Mouse (Mus musculus) forebrain, embryonic 14.5 days (tissue): Measurements from ENCODE around the gene Gm17428. TPM values are rescaled to one million over a fixed set of nuclear protein-coding genes. Genes with fewer than 3 reads are reported as not detected.
A peak's percentile ranks its signal among the peaks of the same experiment; 100 is the strongest.

Source experiments
- ATAC-seq: fragments of 200-750 bp; cut with Nextera tagmentation; 2 replicates; pipeline ENCODE4 v1.8.0; 2017; ENCODE audit warnings: mild to moderate bottlenecking, moderate library complexity
- DNase-seq: peaks from one replicate; pipeline ENCODE4 v3.0.0-alpha.2; 2015; ENCODE audit warnings: low spot score
- H3K27ac ChIP-seq: fragments of 300-500 bp; sonication (generic); 2 replicates; pipeline ENCODE4 v1.5.1; 2014; ENCODE audit warnings: low read depth, mild to moderate bottlenecking, control low read depth, low read length, moderate library complexity
- H3K27me3 ChIP-seq: fragments of 300-500 bp; sonication (generic); replicated peaks from 2 replicates; pipeline ENCODE4 v1.6.1; 2014; ENCODE audit warnings: low read length, control low read depth, mixed read lengths; ENCODE audit not compliant: control insufficient read depth, insufficient read depth
- H3K36me3 ChIP-seq: fragments of 300-500 bp; sonication (generic); 2 replicates; pipeline ENCODE4 v1.6.1; 2014; ENCODE audit warnings: low read length, control low read depth; ENCODE audit not compliant: control insufficient read depth, insufficient read depth
- H3K4me1 ChIP-seq: fragments of 300-500 bp; sonication (generic); 2 replicates; pipeline ENCODE4 v1.6.1; 2014; ENCODE audit warnings: antibody characterized with exemption, low read length, control low read depth; ENCODE audit not compliant: control insufficient read depth, insufficient read depth
- H3K4me2 ChIP-seq: fragments of 300-500 bp; sonication (generic); 2 replicates; pipeline ENCODE4 v1.6.1; 2014; ENCODE audit warnings: mild to moderate bottlenecking, control low read depth, low read length
- H3K4me3 ChIP-seq: fragments of 300-500 bp; sonication (generic); 2 replicates; pipeline ENCODE4 v1.5.1; 2014; ENCODE audit warnings: low read depth, low read length, control low read depth
- H3K9ac ChIP-seq: fragments of 300-500 bp; sonication (generic); 2 replicates; pipeline ENCODE4 v1.6.1; 2014; ENCODE audit warnings: mild to moderate bottlenecking, low read length, control low read depth, moderate library complexity
- H3K9me3 ChIP-seq: fragments of 300-500 bp; sonication (generic); replicated peaks from 2 replicates; pipeline ENCODE4 v1.6.1; 2016; ENCODE audit warnings: low read length, control low read depth, mixed read lengths; ENCODE audit not compliant: control insufficient read depth
- WGBS: fragments of 180-500 bp; shearing (Covaris S2); extraction: QIAGEN DNeasy Blood & Tissue Kit; methylation state at CpG from one replicate; pipeline ENCODE4 v1.1.7; 2014; 5-methylcytosine and 5-hydroxymethylcytosine counted together
- polyA plus RNA-seq: library from polyadenylated mRNA; unstranded; fragments of >200 nt; fragmentation: Nextera tagmentation; extraction: Ambion mirVana; gene quantifications from 2 replicates; pipeline ENCODE4 v1.2.1, GENCODE M21; 2014

Gene Gm17428
- polyA plus RNA-seq, 1 experiment from 2014 or later, result not detected

DNA sequence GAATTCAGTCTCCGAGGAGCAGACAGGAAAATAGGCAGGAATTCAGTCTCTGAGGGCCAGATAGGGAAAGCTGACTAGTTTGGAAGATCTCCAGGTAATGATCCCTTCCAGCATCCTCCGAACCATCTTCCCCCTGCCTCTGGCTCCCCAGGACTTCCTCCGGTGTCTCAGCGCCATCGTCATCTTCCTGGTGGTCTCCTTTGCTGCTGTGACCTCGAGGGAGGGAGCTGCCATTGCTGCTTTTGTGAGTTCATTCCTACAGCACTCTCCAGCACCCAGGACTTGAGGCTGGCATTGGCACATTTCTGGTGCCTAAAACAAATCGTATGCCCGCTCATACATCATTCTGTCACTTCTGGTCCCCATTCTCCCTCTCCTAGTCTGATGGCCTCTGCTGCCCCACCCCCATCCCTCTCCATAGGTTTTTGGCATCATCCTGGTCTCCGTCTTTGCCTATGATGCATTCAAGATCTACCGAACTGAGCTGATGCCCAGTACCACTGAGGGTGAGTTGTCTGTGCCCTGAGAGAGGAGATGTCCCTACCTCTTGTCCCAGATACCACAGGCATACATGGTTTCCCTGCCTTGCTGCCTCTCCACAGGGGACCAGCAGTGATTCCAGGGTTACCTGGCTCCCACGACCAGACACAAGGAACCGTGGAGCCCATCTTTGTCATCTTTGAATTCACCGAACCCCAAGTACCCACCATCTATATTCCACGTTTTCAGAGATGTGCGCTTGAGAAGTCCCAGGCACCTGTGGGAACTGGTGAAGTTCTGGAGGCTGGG is 38.1 kb upstream of the Gm17428 start:
- WGBS, result 83% methylated on average over 15 of the region's 15 CpGs
- Histone ChIP-seq H3K36me3 (no peaks in the 10 kb centered on the region), H3K4me3 (no peak overlapping the region), H3K9ac (no peak overlapping the region), H3K4me1 (no peaks in the 10 kb centered on the region), H3K4me2 (no peak overlapping the region), H3K9me3 (no peaks in the 10 kb centered on the region), H3K27me3 (no peaks in the 10 kb centered on the region), H3K27ac (no peak overlapping the region)
- ATAC-seq (no peak), DNase-seq (no peak)

DNA sequence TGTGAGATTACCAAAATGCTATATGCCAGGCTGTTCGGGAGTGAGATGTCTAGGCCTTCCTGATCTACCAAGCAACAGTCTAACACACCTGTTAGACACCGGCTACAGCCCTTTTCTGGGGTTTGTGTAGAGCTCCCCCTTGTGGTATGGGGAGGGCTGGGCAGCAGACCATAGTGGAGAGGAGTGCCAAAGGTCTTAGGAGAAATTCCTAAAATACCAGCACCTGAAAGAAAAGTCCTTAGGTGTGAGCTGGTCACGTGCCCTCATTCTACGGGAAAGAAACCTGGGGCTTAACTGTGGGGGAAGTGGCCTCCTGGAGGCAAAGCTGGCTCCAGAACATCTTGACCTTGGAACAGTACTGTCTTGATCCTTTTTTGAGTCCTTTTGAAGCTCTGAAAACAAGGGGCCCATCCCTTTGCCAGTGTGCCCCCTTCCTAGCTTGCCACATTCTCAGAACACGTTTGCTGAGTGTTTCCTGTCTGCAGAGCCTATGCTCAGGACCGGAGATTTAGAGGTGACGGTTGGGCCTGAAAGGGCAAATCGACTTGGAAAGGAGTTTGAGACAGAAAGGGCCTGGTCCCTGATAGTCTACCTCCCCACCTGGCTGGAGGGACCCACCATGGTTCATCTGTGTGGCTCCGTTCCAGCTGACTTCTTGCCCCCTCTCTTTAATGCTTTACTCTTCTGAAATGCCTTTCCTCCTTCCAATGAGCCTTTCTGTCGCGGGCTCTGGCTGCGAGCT is 37.1 kb upstream of the Gm17428 start:
- WGBS, result 51% methylated on average over 12 of the region's 12 CpGs
- Histone ChIP-seq H3K27ac (no peak overlapping the region), H3K9ac (no peak overlapping the region), H3K4me2 (no peak overlapping the region), H3K4me1 (no peaks in the 10 kb centered on the region), H3K9me3 (no peaks in the 10 kb centered on the region), H3K36me3 (no peaks in the 10 kb centered on the region), H3K4me3 (no peak overlapping the region), H3K27me3 (no peaks in the 10 kb centered on the region)
- ATAC-seq (no peak; the same call in 1 of the 2 replicates), DNase-seq (peak; percentile 55)

DNA sequence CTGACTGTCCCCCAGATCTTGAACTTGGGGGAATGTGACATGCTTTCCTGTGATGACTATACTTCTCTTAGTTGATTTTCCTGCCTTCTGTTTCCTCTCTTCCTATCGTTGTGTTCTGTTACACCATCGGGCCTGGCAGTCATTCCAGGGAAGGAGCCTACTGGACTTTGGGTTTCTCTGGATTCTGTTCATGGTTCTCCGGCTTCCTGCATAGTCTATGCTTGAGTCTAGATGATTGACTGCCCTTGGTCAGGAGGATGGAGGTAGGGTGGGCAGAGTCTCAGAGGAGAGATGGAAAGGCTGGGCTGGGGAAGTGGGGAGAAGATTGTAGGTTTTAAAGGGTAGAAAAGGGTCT is 36.6 kb upstream of the Gm17428 start:
- Histone ChIP-seq H3K36me3 (no peaks in the 10 kb centered on the region), H3K4me1 (no peaks in the 10 kb centered on the region), H3K9ac (no peak overlapping the region), H3K27me3 (no peaks in the 10 kb centered on the region), H3K4me2 (no peak overlapping the region), H3K27ac (no peak overlapping the region), H3K9me3 (no peaks in the 10 kb centered on the region), H3K4me3 (no peak overlapping the region)
- DNase-seq (no peak), ATAC-seq (no peak)
- WGBS, result 81% methylated on average over 3 of the region's 3 CpGs

DNA sequence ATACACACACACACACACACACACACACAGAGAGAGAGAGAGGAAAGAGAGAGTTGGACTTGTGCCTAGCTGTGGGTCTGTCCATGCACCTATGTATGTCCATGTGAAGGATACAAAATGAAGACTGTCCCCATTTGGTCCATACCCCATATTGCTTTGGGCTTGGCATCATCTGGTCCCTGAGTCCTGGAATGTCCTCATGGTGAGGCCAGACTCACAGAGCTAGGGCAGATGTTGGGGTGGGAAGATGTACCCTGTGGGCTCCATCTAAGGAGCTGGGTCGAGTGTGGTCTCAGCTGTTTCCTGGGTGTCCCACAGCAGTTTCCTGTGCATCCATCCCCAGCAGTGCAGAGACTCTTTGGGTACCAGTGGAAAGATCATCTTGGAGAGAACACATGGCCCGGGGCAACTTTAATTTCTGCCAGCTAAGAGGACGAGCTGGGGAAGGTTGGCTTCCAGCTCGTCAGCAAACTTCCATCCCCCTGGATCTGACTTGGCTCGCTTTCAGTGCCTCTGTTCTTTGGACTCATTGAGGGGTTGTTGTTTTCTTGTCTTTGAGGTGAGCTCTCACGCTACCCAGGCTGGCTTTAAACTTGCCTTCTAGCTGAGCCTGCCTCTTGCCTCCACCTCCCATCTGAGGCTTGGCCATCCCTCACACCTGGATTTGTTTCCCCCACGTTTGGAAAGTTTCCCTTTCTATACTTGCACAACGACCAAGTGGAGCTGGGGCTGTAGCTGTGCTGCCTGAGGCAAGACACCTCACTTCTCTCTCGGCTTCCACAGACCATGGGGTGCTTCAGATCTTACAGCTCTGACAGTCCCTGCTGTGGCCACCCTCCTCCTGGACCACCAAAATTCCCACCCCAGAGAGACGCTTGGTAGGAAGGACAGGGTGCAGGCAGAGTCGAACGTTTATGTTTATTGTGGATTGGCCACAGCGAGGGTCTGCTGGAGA is 35.4 kb upstream of the Gm17428 start:
- no peak overlapping the region for H3K4me2 ChIP-seq
- H3K4me1 ChIP-seq, result no peaks in the 10 kb centered on the region
- ATAC-seq, result no peak
- no peaks in the 10 kb centered on the region for H3K36me3 ChIP-seq
- H3K9ac ChIP-seq, result no peak overlapping the region
- no peaks in the 10 kb centered on the region for H3K27me3 ChIP-seq
- no peak overlapping the region for H3K27ac ChIP-seq
- H3K4me3 ChIP-seq, result no peak overlapping the region
- WGBS, result 63% methylated on average over 13 of the region's 13 CpGs
- DNase-seq, result no peak
- H3K9me3 ChIP-seq, result no peaks in the 10 kb centered on the region

DNA sequence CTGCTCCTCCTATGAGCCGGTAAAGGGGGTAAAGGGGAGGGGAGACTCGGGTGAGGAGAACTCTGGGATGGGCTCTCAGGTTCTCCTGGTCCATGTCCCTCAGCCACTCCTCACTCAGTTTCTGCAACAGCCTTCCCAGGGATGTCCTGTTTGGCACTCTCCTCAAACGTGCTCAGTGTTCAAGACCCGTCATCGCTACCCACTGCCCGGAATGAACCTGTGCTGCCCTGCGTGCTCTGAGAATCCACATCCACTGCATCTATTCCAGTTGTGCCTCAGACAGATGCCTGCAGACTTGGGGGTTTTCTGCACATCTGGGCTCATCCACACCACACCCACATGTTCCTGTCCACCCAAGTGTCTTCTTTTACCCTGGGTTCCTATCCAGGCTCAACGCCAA is 34.3 kb upstream of the Gm17428 start:
- Histone ChIP-seq H3K4me2 (no peak overlapping the region), H3K27ac (no peak overlapping the region), H3K4me1 (no peaks in the 10 kb centered on the region), H3K9ac (no peak overlapping the region), H3K9me3 (no peaks in the 10 kb centered on the region), H3K36me3 (no peaks in the 10 kb centered on the region), H3K27me3 (no peaks in the 10 kb centered on the region), H3K4me3 (no peak overlapping the region)
- ATAC-seq (no peak), DNase-seq (no peak)
- 90% methylated on average over 8 of the region's 8 CpGs for WGBS

DNA sequence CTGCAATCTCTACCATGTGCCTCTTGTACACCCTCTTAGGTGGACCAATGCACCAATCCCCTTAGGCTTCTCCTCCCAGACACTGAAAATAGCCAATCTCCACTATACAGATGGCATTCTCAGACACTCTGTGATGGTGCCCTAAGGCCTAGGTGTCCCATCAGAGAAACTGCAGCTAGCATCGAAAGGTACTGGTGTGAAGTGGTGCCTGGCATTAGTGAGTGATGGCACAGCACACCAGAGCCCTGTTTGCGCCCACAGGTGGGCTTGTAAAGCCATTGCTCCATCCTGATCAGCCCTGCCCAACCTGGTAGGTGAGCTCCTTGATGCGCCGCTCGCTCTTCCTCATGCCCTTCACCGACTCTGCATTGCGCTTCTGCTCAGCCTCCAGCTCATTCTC is 32.8 kb upstream of the Gm17428 start:
- no peak overlapping the region for H3K4me3 ChIP-seq
- H3K9ac ChIP-seq, result no peak overlapping the region
- no peaks in the 10 kb centered on the region for H3K9me3 ChIP-seq
- no peak overlapping the region for H3K4me2 ChIP-seq
- ATAC-seq (no peak), DNase-seq (no peak)
- H3K27me3 ChIP-seq, result no peaks in the 10 kb centered on the region
- H3K27ac ChIP-seq, result no peak overlapping the region
- WGBS, result 92% methylated on average over 7 of the region's 7 CpGs
- H3K4me1 ChIP-seq, result no peaks in the 10 kb centered on the region
- H3K36me3 ChIP-seq, result no peaks in the 10 kb centered on the region

DNA sequence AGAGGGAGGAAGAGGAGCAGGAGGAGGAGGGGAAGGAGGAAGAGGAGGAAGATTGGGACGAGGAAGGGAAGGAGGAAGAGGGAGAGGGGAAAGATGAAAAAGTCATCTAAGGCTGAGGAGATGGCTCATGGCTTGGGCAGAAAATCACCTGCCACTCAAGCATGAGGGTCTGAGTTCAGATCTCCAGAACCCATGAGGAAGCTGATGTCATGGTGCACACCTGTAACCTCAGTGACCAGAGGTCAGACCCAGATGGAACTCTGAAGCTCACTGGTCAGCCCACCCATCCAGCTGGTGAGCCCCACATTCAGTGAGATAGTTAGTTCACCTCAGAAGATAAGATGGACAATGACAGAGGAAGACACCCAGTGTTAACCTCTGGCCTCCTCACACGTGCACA is 31.8 kb upstream of the Gm17428 start:
- no peak overlapping the region for H3K9ac ChIP-seq
- no peak overlapping the region for H3K4me2 ChIP-seq
- DNase-seq (no peak), ATAC-seq (no peak)
- H3K4me1 ChIP-seq, result no peaks in the 10 kb centered on the region
- H3K27me3 ChIP-seq, result no peaks in the 10 kb centered on the region
- H3K9me3 ChIP-seq, result no peaks in the 10 kb centered on the region
- no peak overlapping the region for H3K27ac ChIP-seq
- 70% methylated on average over 2 of the region's 2 CpGs for WGBS
- H3K4me3 ChIP-seq, result no peak overlapping the region
- no peaks in the 10 kb centered on the region for H3K36me3 ChIP-seq

DNA sequence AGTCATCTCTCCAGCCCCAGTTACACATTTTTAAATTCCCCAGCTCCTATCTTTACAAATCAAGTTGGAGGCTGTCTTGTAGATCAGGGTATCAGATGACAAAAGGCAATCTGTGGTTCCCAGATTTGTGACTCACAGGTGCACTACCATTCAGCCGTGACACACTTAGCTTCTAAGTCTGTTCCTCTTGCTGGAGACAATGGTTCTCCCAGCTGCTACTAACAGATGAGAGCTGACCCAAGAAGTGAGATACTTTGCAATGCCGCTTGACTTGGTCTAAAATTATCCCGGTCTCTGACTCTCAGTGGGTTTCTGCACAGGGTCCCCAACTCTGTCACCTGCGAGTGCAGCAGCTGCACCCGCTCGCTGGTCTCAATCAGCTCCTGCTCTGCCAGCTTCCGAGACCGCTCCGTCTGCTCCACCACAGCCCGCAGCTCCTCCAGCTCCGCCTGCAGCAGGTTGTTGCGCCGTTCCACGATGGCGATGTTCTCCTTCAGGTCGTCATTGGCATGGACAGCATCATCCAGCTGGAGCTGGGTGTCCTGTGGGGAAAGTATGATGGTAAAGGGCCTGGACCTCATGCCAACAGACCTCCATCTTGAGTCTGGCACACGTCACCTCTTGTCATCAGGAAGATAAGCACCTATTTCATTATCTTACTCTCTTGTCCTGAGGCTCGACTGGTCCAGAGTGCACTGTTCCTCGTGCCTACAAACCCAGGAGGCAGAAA is 30.6 kb upstream of the Gm17428 start:
- Histone ChIP-seq H3K4me2 (no peak overlapping the region), H3K27me3 (no peaks in the 10 kb centered on the region), H3K4me1 (no peaks in the 10 kb centered on the region), H3K27ac (no peak overlapping the region), H3K36me3 (no peaks in the 10 kb centered on the region), H3K9ac (no peak overlapping the region), H3K9me3 (no peaks in the 10 kb centered on the region), H3K4me3 (no peak overlapping the region)
- WGBS, result 83% methylated on average over 19 of the region's 19 CpGs
- ATAC-seq, result no peak
- no peak for DNase-seq
